Mouse (Mus musculus) midbrain, embryonic 15.5 days (tissue): Measurements from ENCODE around the gene Itpripl2. TPM values are rescaled to one million over a fixed set of nuclear protein-coding genes. Genes with fewer than 3 reads are reported as not detected.

Source experiments
- ATAC-seq: fragments of 200-750 bp; cut with Nextera tagmentation; replicated peaks from 2 replicates; pipeline ENCODE4 v1.8.0; 2017; ENCODE audit warnings: moderate TSS enrichment
- H3K27ac ChIP-seq: fragments of 300-500 bp; sonication (generic); 2 replicates; pipeline ENCODE4 v1.5.1; 2015; ENCODE audit warnings: mild to moderate bottlenecking, inconsistent platforms
- H3K27me3 ChIP-seq: fragments of 300-500 bp; sonication (generic); replicated peaks from 2 replicates; pipeline ENCODE4 v1.6.1; 2015; ENCODE audit warnings: inconsistent platforms
- H3K36me3 ChIP-seq: fragments of 300-500 bp; sonication (generic); replicated peaks from 2 replicates; pipeline ENCODE4 v1.6.1; 2015; ENCODE audit warnings: inconsistent platforms
- H3K4me1 ChIP-seq: fragments of 300-500 bp; sonication (generic); 2 replicates; pipeline ENCODE4 v1.6.1; 2015; ENCODE audit warnings: inconsistent platforms
- H3K4me2 ChIP-seq: fragments of 300-500 bp; sonication (generic); 2 replicates; pipeline ENCODE4 v1.6.1; 2015; ENCODE audit warnings: inconsistent platforms, mild to moderate bottlenecking, moderate library complexity
- H3K4me3 ChIP-seq: fragments of 300-500 bp; sonication (generic); 2 replicates; pipeline ENCODE4 v1.5.1; 2015; ENCODE audit warnings: mild to moderate bottlenecking, inconsistent platforms
- H3K9ac ChIP-seq: fragments of 300-500 bp; sonication (generic); 2 replicates; pipeline ENCODE4 v1.6.1; 2015; ENCODE audit warnings: mild to moderate bottlenecking, inconsistent platforms
- H3K9me3 ChIP-seq: fragments of 300-500 bp; sonication (generic); 2 replicates; pipeline ENCODE4 v1.6.1; 2016; ENCODE audit warnings: inconsistent platforms
- WGBS: fragments of 180-500 bp; shearing (Covaris S2); methylation state at CpG from one replicate; pipeline ENCODE4 v1.1.7; 2015; ENCODE audit warnings: mixed read lengths; 5-methylcytosine and 5-hydroxymethylcytosine counted together
- polyA plus RNA-seq: library from polyadenylated mRNA; unstranded; fragments of >200 nt; fragmentation: Nextera tagmentation; extraction: Ambion mirVana; gene quantifications from 2 replicates; pipeline ENCODE4 v1.2.1, GENCODE M21; 2015

The Itpripl2 gene
- polyA plus RNA-seq, 1 experiment from 2014 or later = 1.0 TPM

GRCm38 (mm10) chr7:118481047-118481810 lies 10.5 kb downstream of the Itpripl2 start:
- no peak overlapping the region for H3K4me2 ChIP-seq
- no peak for ATAC-seq
- no peak overlapping the region for H3K4me3 ChIP-seq
- no peaks in the 10 kb centered on the region for H3K36me3 ChIP-seq
- H3K27ac ChIP-seq = no peak overlapping the region
- no peaks in the 10 kb centered on the region for H3K27me3 ChIP-seq
- no peaks in the 10 kb centered on the region for H3K4me1 ChIP-seq
- no peaks in the 10 kb centered on the region for H3K9me3 ChIP-seq
- WGBS = 88% methylated on average over 10 of the region's 10 CpGs
- H3K9ac ChIP-seq = no peak overlapping the region

GRCm38 (mm10) chr7:118480160-118480709 lies 11.5 kb downstream of the Itpripl2 start:
- 89% methylated on average over 9 of the region's 9 CpGs for WGBS
- Histone ChIP-seq H3K27ac (no peak overlapping the region), H3K9me3 (no peaks in the 10 kb centered on the region), H3K27me3 (no peaks in the 10 kb centered on the region), H3K4me1 (no peaks in the 10 kb centered on the region), H3K9ac (no peak overlapping the region), H3K36me3 (no peaks in the 10 kb centered on the region), H3K4me3 (no peak overlapping the region), H3K4me2 (no peak overlapping the region)
- ATAC-seq = no peak

- Histone ChIP-seq H3K4me1 (no peaks in the 10 kb centered on the region), H3K9me3 (no peaks in the 10 kb centered on the region), H3K27me3 (no peaks in the 10 kb centered on the region), H3K4me3 (no peak overlapping the region), H3K36me3 (no peaks in the 10 kb centered on the region), H3K4me2 (no peak overlapping the region), H3K9ac (no peak overlapping the region), H3K27ac (no peak overlapping the region)
- WGBS = 60% methylated on average over 3 of the region's 3 CpGs
- ATAC-seq = no peak
Observed at GRCm38 (mm10) chr7:118478835-118479312, 12.9 kb downstream of the Itpripl2 start.

GRCm38 (mm10) chr7:118476428-118476827 lies 15.3 kb downstream of the Itpripl2 start:
- WGBS = 59% methylated on average over 5 of the region's 5 CpGs
- no peak overlapping the region for H3K4me2 ChIP-seq
- H3K36me3 ChIP-seq = no peaks in the 10 kb centered on the region
- no peaks in the 10 kb centered on the region for H3K4me1 ChIP-seq
- no peak overlapping the region for H3K4me3 ChIP-seq
- H3K27ac ChIP-seq = no peak overlapping the region
- H3K9ac ChIP-seq = no peak overlapping the region
- no peaks in the 10 kb centered on the region for H3K27me3 ChIP-seq
- no peak for ATAC-seq
- H3K9me3 ChIP-seq = no peaks in the 10 kb centered on the region

GRCm38 (mm10) chr7:118475008-118475705 lies 16.6 kb downstream of the Itpripl2 start:
- H3K9me3 ChIP-seq = no peaks in the 10 kb centered on the region
- no peak overlapping the region for H3K27ac ChIP-seq
- no peaks in the 10 kb centered on the region for H3K27me3 ChIP-seq
- no peak overlapping the region for H3K9ac ChIP-seq
- ATAC-seq = no peak
- H3K4me1 ChIP-seq = no peaks in the 10 kb centered on the region
- H3K4me2 ChIP-seq = no peak overlapping the region
- no peaks in the 10 kb centered on the region for H3K36me3 ChIP-seq
- no peak overlapping the region for H3K4me3 ChIP-seq
- WGBS = 89% methylated on average over 7 of the region's 7 CpGs

GRCm38 (mm10) chr7:118472886-118473285 lies 18.9 kb downstream of the Itpripl2 start:
- no peak for ATAC-seq
- 72% methylated on average over 1 of the region's 1 CpGs for WGBS
- no peak overlapping the region for H3K27ac ChIP-seq
- no peak overlapping the region for H3K9ac ChIP-seq
- no peaks in the 10 kb centered on the region for H3K4me1 ChIP-seq
- no peak overlapping the region for H3K4me3 ChIP-seq
- H3K4me2 ChIP-seq = no peak overlapping the region
- H3K9me3 ChIP-seq = no peaks in the 10 kb centered on the region
- no peaks in the 10 kb centered on the region for H3K36me3 ChIP-seq
- H3K27me3 ChIP-seq = no peaks in the 10 kb centered on the region

- Histone ChIP-seq H3K4me3 (no peak overlapping the region), H3K36me3 (no peaks in the 10 kb centered on the region), H3K27ac (no peak overlapping the region), H3K9ac (no peak overlapping the region), H3K27me3 (no peaks in the 10 kb centered on the region), H3K4me2 (no peak overlapping the region), H3K9me3 (no peaks in the 10 kb centered on the region), H3K4me1 (no peaks in the 10 kb centered on the region)
- 94% methylated on average over 3 of the region's 3 CpGs for WGBS
- ATAC-seq = no peak
Observed at GRCm38 (mm10) chr7:118468060-118468459, 23.7 kb downstream of the Itpripl2 start.

- H3K9me3 ChIP-seq = no peaks in the 10 kb centered on the region
- H3K27me3 ChIP-seq = no peaks in the 10 kb centered on the region
- H3K4me1 ChIP-seq = peaks cover 5% of the 10 kb centered on the region; the same call in 1 of the 2 replicates
- no peak overlapping the region for H3K4me2 ChIP-seq
- WGBS = 73% methylated on average over 4 of the region's 4 CpGs
- H3K27ac ChIP-seq = no peak overlapping the region
- no peak overlapping the region for H3K4me3 ChIP-seq
- H3K9ac ChIP-seq = no peak overlapping the region
- no peak for ATAC-seq
- H3K36me3 ChIP-seq = no peaks in the 10 kb centered on the region
Observed at GRCm38 (mm10) chr7:118464432-118464831, 27.3 kb downstream of the Itpripl2 start.

- Histone ChIP-seq H3K27ac (no peak overlapping the region), H3K9me3 (no peaks in the 10 kb centered on the region), H3K4me3 (no peak overlapping the region), H3K4me1 (peaks cover 5% of the 10 kb centered on the region; the same call in 1 of the 2 replicates), H3K9ac (no peak overlapping the region), H3K4me2 (no peak overlapping the region), H3K36me3 (no peaks in the 10 kb centered on the region), H3K27me3 (no peaks in the 10 kb centered on the region)
- ATAC-seq = no peak
- 36% methylated on average over 11 of the region's 11 CpGs for WGBS
Observed at GRCm38 (mm10) chr7:118462818-118463762, 28.7 kb downstream of the Itpripl2 start.

GRCm38 (mm10) chr7:118461400-118462136 lies 30.2 kb downstream of the Itpripl2 start:
- WGBS = 50% methylated on average over 16 of the region's 16 CpGs
- no peak overlapping the region for H3K4me3 ChIP-seq
- H3K4me1 ChIP-seq = peaks cover 5% of the 10 kb centered on the region; the same call in 1 of the 2 replicates
- no peaks in the 10 kb centered on the region for H3K27me3 ChIP-seq
- no peaks in the 10 kb centered on the region for H3K36me3 ChIP-seq
- no peak for ATAC-seq
- no peak overlapping the region for H3K9ac ChIP-seq
- no peak overlapping the region for H3K4me2 ChIP-seq
- H3K9me3 ChIP-seq = no peaks in the 10 kb centered on the region
- H3K27ac ChIP-seq = no peak overlapping the region

GRCm38 (mm10) chr7:118453722-118454121 lies 38.1 kb downstream of the Itpripl2 start:
- no peaks in the 10 kb centered on the region for H3K9me3 ChIP-seq
- 66% methylated on average over 4 of the region's 4 CpGs for WGBS
- no peaks in the 10 kb centered on the region for H3K36me3 ChIP-seq
- H3K4me2 ChIP-seq = no peak overlapping the region
- no peaks in the 10 kb centered on the region; the same call in 1 of the 2 replicates for H3K4me1 ChIP-seq
- H3K9ac ChIP-seq = no peak overlapping the region
- H3K4me3 ChIP-seq = no peak overlapping the region
- no peaks in the 10 kb centered on the region for H3K27me3 ChIP-seq
- no peak overlapping the region for H3K27ac ChIP-seq
- ATAC-seq = no peak
